Mouse (Mus musculus) ES-E14 (cell line): ENCODE results near the gene Nsa2.

ENCODE experiments used
- CHD2 ChIP-seq: IDR thresholded peaks from 2 replicates; pipeline ENCODE4 v1.6.1; 2014; ENCODE audit warnings: mild to moderate bottlenecking, low read depth, low read length, inconsistent platforms
- HCFC1 ChIP-seq: IDR thresholded peaks from 2 replicates; pipeline ENCODE4 v1.6.1; 2012; ENCODE audit warnings: low read length, inconsistent platforms, borderline replicate concordance; ENCODE audit not compliant: insufficient read depth
- MAFK ChIP-seq: IDR thresholded peaks from 2 replicates; pipeline ENCODE4 v1.6.1; 2014; ENCODE audit warnings: mild to moderate bottlenecking, low read depth, low read length, inconsistent platforms; ENCODE audit not compliant: insufficient read depth
- ZNF384 ChIP-seq: IDR thresholded peaks from 2 replicates; pipeline ENCODE4 v1.6.1; 2012; ENCODE audit warnings: low read depth, low read length, inconsistent platforms

DNA sequence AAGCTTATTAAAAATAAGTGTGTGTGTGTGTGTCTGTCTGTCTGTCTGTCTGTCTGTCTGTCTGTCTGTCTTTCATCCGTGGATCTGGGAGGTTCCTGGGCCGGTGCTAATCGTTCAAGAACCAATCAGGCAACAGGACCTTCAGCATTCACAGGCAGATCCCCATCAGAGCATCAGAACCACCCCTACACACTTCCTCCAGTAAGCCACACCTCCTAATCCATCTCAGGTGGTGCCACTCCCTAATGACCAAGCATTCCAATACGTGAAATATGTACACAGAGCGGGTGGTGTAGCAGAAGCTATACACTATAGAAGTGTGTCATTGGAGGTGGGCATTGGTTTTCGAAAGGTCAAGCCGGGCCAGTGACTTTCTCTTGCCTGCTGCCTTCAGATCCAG, 55.3 kb downstream of the Nsa2 start:
- TF ChIP-seq CHD2 (no peak), HCFC1 (no peak), MAFK (no peak), ZNF384 (no peak)
